Mouse (Mus musculus): ENCODE data around the gene Ssbp4.

The Ssbp4 gene

GRCm38 (mm10) chr8:70608749-70609367 is at the start of gene Ssbp4:
Gene Ssbp4, minus strand, starts transcription at chr8:70608872.
- no peak for DNase-seq (ENCODE audit: low spot score in 2 of 2)

GRCm38 (mm10) chr8:70657739-70658138 is 49.1 kb upstream of the Ssbp4 start:
- DNase-seq (ENCODE audit: low spot score in 2 of 2), result no peak

DNA sequence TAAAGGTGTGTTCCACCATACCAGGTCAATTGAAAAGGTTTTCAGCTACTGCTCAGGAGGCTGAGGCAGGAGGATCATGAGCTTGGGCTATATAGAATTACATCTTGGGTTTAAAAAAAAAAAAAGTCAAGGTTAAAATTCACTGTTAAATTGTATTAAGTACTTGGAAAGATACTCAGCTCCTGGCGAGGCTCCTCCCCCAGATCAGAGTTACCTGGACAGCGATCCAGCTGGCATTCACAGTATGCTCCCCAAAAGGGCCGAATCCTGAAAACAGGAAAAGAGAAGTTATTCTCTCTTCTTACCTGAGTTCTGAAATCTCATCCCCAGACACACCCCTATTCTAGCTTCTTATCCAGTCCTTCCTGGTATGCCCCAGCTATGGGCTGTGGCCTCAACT is 48.5 kb upstream of the Ssbp4 start:
- no peak for DNase-seq (ENCODE audit: low spot score in 2 of 2)

GRCm38 (mm10) chr8:70656193-70656790 is 47.6 kb upstream of the Ssbp4 start:
- no peak for DNase-seq (ENCODE audit: low spot score in 2 of 2)

GRCm38 (mm10) chr8:70655469-70655868 is 46.8 kb upstream of the Ssbp4 start:
- DNase-seq (ENCODE audit: low spot score in 2 of 2), result no peak

DNA sequence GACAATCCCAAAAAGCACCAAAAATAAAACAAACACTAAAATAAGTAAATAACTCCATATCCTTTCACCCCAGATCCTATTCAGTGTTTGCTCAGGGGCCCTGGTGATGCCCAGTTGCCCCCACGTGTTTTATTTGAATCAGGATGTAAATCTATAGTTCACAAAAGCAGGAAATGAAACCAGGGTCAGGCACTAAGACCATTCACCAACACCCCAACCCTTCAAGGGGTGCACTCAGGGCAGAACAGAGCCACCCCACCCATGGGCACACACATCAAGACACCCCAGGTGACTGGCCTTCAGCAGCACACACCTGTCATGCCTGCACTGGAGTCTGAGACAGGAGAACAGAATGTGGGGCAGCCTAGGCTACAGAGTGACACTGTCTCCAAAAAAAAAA is 45.4 kb upstream of the Ssbp4 start:
- DNase-seq (ENCODE audit: low spot score in 2 of 2), result no peak

GRCm38 (mm10) chr8:70653226-70653625 is 44.6 kb upstream of the Ssbp4 start:
- DNase-seq (ENCODE audit: low spot score in 2 of 2), result peak in 1 of 2 experiments; percentile 40

GRCm38 (mm10) chr8:70650351-70650750 is 41.7 kb upstream of the Ssbp4 start:
- DNase-seq (ENCODE audit: low spot score in 2 of 2), result no peak

GRCm38 (mm10) chr8:70649324-70649723 is 40.7 kb upstream of the Ssbp4 start:
- no peak for DNase-seq (ENCODE audit: low spot score in 2 of 2)

DNA sequence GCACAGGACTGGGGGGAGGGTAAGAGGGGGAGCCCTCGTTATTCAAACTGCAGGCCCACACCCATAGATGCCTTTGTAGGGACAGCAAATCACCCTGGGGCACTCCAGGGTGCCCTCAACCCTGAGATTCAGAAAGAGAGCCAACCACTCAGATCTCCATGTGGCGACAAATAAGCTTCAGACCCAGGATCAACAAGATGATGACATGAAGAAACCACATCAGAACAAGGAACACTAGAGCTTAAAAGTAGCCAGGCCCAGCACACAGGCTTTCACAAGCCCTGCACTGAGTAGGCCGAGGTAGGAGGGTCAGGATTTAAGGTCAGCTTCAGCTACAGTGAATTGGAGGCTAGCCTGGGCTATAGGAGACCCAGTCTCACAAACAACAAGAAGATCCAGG is 40.2 kb upstream of the Ssbp4 start:
- DNase-seq (ENCODE audit: low spot score in 2 of 2), result no peak

GRCm38 (mm10) chr8:70648164-70648442 is 39.4 kb upstream of the Ssbp4 start:
- no peak for DNase-seq (ENCODE audit: low spot score in 2 of 2)

DNA sequence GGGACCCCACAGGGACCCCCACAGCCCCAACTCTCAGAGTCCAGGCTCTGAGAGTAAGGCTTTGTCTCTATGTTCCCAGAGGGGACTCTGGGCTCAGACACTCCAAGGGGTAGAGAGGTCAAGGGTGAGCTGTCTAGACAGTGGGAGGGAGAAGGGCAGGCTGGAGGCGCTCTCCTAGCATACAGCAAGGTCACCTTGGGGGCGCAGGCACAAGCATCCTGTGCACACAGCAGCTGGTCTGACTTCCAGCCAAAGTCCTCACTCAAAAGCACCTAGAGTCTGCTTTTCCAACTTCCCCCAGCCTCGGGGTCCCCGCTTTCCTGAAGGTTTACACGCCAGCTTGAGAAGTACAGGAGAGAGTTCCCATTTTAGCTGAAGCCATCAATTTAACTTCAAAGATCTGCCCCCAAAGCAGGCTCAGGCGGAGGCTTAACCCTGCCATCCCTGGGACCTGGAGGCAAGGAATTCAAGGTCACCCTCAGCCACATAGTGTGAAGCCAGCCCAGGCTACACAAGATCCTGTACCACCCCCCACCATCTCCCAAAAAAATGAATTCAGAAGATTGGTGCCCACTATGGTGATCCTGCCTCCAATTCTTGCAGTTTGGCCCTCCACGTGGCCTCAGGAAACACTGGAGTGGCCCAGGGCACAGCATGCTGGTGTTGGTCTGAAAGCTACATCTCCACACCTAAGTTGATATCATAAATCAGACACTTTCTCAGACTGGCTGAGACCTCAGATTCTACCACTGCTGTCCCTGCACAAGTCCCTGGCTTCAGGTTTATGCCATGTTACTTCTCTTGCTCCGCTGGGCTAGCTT is 38.9 kb upstream of the Ssbp4 start:
- no peak for DNase-seq (ENCODE audit: low spot score in 2 of 2)

DNA sequence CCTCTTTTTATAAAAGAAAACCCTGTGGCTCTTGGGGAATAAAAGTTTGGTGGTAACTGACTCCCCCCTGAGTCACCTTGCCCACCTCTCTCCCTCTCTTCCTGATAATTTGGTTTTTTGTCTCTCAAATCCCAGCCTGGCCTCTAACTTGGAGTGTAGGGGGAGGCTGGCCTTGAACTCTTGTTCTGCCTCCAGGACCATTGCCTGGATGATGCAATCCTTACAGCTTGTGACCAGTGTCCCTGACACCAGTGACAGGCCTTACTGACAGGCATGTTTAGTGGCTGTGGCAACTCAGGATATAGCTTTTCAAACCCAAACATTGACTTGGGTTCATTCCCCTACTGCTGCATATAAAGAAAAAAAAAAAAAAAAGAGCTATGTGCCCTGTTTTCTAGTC is 38.1 kb upstream of the Ssbp4 start:
- no peak for DNase-seq (ENCODE audit: low spot score in 2 of 2)

- no peak for DNase-seq (ENCODE audit: low spot score in 2 of 2)
These were observed 37.7 kb upstream of the Ssbp4 start for GRCm38 (mm10) chr8:70646369-70646768.

DNA sequence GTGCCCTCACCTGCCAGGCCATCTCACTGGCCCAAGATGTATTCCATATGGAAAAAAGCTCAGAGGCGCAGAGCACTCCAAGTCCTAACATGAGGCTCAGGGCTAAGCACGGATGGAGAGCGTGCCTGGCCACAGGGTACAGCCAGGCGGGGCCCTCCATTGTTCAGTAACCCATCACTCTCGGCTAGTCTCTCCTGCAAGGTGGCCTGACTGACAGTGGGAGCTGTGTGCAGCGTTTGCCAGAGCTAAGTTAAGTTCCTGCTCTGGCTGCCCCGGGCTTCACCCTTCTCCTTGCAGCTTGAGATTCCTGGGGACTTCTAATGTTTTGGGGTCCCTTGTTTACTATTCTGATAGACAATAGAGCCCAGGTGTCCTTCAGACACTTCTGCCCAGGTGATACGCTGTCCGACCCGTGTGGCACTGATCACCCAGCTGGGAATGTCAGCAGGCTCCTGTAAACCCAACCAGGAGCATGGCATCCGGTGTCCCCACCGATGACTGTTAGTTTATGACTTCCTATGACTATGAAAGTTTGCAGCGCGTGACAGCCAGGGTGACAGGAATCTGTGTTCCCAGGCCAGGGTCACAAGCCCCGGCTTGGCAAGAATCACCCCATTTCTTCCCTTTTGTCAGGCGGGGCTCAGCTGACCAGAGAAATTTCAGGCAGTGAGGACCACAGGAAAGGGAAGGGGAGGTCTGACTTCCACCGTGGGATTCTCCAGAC is 37.0 kb upstream of the Ssbp4 start:
- DNase-seq (ENCODE audit: low spot score in 2 of 2), result no peak

- DNase-seq (ENCODE audit: low spot score in 2 of 2), result no peak
These were observed 35.4 kb upstream of the Ssbp4 start for GRCm38 (mm10) chr8:70644065-70644464.

DNA sequence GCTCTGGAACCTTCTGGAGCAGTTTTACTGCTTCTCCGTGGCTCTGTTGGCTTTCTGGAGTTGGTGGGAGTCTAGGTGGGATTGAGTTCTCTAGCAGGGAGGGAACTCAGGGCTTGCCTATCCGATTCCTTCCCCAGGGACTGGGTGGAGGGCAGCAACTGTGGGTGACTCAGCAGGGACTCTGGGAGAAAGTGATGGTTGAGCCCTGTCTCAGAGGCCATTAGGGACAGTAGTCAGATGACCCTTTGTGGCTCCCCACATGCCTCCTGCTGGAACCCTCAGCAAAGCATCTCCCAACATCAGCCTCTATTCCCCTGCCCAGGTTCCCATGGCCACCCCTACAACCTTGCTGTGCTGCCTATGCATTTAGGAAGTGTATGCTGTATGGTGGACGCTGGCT is 34.3 kb upstream of the Ssbp4 start:
- no peak for DNase-seq (ENCODE audit: low spot score in 2 of 2)

DNA sequence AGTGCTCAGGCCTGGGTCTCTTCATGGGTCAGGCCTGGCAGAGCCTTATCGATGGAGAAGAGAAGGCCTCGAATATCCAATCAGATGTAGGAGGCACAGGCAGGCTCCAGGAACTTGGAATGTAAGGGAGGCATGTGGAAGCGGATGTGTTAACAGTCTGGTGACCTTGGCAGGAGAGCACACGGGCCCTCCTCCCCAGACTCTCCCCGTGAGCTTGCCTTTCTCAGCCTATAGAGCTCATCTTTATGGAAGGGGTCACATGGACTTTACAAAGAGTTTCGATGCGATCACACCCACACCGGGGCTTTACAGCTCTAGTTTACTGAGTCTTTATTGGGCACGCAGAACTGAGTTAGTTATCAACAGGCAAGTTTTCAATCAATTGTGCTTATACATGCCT is 30.1 kb upstream of the Ssbp4 start:
- no peak for DNase-seq (ENCODE audit: low spot score in 2 of 2)

- DNase-seq (ENCODE audit: low spot score in 2 of 2), result no peak
These were observed 28.2 kb upstream of the Ssbp4 start for GRCm38 (mm10) chr8:70636838-70637237.

DNA sequence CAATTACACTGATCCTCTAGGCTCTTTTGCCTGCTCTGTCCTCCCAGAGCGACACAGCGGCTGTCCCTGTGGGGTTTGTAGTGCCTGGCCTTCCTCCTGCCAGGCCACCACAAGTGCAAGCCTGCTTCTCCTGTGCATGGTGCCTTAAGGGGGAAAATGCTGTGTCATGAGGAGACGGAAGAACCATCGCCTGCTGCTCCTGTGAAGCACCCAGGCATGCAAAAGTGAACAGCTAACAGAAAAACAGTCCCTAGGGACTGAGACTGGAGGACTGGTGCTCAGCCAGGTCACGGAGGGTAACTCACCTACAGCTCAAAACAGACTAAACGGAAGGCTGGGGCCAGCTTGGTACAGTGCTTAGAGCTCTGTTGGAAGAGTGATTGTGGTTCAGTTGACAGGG is 26.9 kb upstream of the Ssbp4 start:
- no peak for DNase-seq (ENCODE audit: low spot score in 2 of 2)

DNA sequence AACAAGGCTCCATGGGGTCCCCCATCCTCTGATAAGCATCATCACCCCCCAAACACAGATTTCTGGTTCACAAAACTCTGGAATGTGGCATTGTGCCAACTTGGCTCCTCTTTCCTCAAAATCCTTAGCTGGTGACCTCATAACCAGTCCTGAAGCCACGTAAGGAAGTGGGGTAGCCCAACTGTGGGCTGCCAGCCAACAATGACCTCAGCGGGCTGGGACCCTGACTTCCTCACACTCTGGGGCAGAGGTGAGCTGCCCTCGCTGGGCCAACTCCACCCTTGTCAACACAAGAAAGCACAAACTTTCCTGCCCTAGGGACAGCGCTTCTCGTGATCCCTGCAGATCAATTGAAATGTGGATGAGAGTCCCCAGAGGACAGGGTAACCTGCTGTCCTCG is 25.4 kb upstream of the Ssbp4 start:
- DNase-seq (ENCODE audit: low spot score in 2 of 2), result no peak

DNA sequence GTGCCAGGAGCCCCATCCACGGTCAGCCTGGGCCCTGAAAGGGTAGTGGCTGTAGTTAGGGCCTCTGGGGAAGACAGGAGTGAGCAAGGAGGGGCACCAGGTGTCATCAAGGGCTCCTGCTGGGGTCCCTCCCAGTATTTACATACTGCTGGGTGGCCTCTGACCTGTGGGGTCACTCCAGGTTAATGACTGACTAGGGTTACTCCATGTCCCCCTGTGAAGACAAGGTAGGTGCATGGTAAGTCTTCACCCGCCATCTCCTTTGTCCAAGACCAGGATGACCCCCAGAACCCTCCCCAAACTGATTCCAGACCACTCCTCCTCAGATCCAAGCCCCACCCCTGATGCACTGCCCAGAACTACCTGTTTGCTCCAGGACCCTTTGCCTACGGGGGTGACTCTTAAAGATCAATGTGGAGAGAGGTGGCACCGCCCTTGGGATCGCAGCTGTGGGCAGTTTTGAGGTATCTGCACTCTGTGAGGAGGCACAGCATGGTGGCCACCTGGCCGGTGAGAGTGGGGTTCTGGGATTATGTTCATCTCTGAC is 23.7 kb upstream of the Ssbp4 start, which contains the start of gene Gdf15:
TSS of gene Gdf15 (minus strand) at position 111 of the 547 bp plus-strand sequence.
- no peak for DNase-seq (ENCODE audit: low spot score in 2 of 2)

All from frontal cortex, postnatal 36 days (tissue).